Mouse (Mus musculus) spleen, adult 2 months (tissue): ENCODE results near the gene Katna1. TPM values are rescaled to one million over a fixed set of nuclear protein-coding genes. Genes with fewer than 3 reads are reported as not detected.

ENCODE experiments used
- DNase-seq, 2 experiments: peaks; one replicate each; pipeline versions ENCODE4 v3.0.0 to v3.0.0-alpha.2; 2012 to 2021; ENCODE audit warnings: low spot score in 2 of 2, low read depth in 1 of 2
- H3K27ac ChIP-seq: fragments of 200-500 bp; 2 replicates; pipeline ENCODE4 v1.5.1; 2012; ENCODE audit warnings: low read length, inconsistent platforms; ENCODE audit not compliant: insufficient read depth
- H3K27me3 ChIP-seq: fragments of 200-500 bp; 2 replicates; pipeline ENCODE4 v1.6.1; 2012; ENCODE audit warnings: mild to moderate bottlenecking, moderate library complexity, low read length, inconsistent platforms; ENCODE audit not compliant: control insufficient read depth, insufficient read depth
- H3K36me3 ChIP-seq: fragments of 200-500 bp; 2 replicates; pipeline ENCODE4 v1.6.1; 2012; ENCODE audit warnings: mild to moderate bottlenecking, low read length, inconsistent platforms; ENCODE audit not compliant: control insufficient read depth, insufficient read depth
- H3K4me1 ChIP-seq: fragments of 200-500 bp; 2 replicates; pipeline ENCODE4 v1.6.1; 2011; ENCODE audit warnings: inconsistent platforms; ENCODE audit not compliant: control insufficient read depth, insufficient read depth, insufficient read length
- H3K4me3 ChIP-seq: fragments of 200-500 bp; 2 replicates; pipeline ENCODE4 v1.5.1; 2011; ENCODE audit warnings: mild to moderate bottlenecking, inconsistent platforms; ENCODE audit not compliant: insufficient read depth, insufficient read length; ENCODE audit errors: extremely low read depth
- CTCF ChIP-seq: fragments of 200-500 bp; IDR thresholded peaks from 2 replicates; pipeline ENCODE4 v1.5.1; 2011; ENCODE audit warnings: mild to moderate bottlenecking, inconsistent platforms; ENCODE audit not compliant: insufficient read depth, insufficient read length, insufficient replicate concordance; ENCODE audit errors: extremely low read depth
- POLR2A ChIP-seq: fragments of 200-500 bp; IDR thresholded peaks from 2 replicates; pipeline ENCODE4 v1.6.1; 2011; ENCODE audit warnings: low read depth, low read length, inconsistent platforms
- WGBS: fragments of 180-500 bp; shearing (Covaris S2); methylation state at CpG from one replicate; pipeline ENCODE4 v1.1.7; 2018; 5-methylcytosine and 5-hydroxymethylcytosine counted together
- polyA plus RNA-seq: library from polyadenylated mRNA; depleted of rRNA; stranded (reverse); fragments of >200 nt; gene quantifications from 2 replicates; pipeline ENCODE4 v1.2.3, GENCODE M21; 2012

The Katna1 gene
- polyA plus RNA-seq, 1 experiment = 2.8 TPM

GRCm38 (mm10) chr10:7702586-7702985 is 23.2 kb upstream of the Katna1 start:
- H3K27ac ChIP-seq = no peak overlapping the region
- peaks cover 39% of the 10 kb centered on the region for H3K36me3 ChIP-seq
- no peaks in the 10 kb centered on the region for H3K27me3 ChIP-seq
- H3K4me3 ChIP-seq = no peak overlapping the region
- no peak for TF ChIP-seq POLR2A
- no peak for TF ChIP-seq CTCF
- WGBS = 98% methylated on average over 6 of the region's 6 CpGs
- no peaks in the 10 kb centered on the region for H3K4me1 ChIP-seq
- DNase-seq = no peak

GRCm38 (mm10) chr10:7710121-7710520 is 15.7 kb upstream of the Katna1 start:
- 86% methylated on average over 5 of the region's 5 CpGs for WGBS
- TF ChIP-seq CTCF (no peak), POLR2A (no peak)
- Histone ChIP-seq H3K4me1 (no peaks in the 10 kb centered on the region), H3K36me3 (peaks cover 28% of the 10 kb centered on the region), H3K27me3 (no peaks in the 10 kb centered on the region), H3K4me3 (no peak overlapping the region), H3K27ac (no peak overlapping the region)
- no peak for DNase-seq

- Histone ChIP-seq H3K36me3 (peaks cover 23% of the 10 kb centered on the region), H3K4me3 (no peak overlapping the region), H3K27ac (no peak overlapping the region), H3K27me3 (no peaks in the 10 kb centered on the region), H3K4me1 (no peaks in the 10 kb centered on the region)
- TF ChIP-seq CTCF (no peak), POLR2A (no peak)
- DNase-seq = no peak
- 94% methylated on average over 13 of the region's 13 CpGs for WGBS
Measured at GRCm38 (mm10) chr10:7712506-7712905, 13.3 kb upstream of the Katna1 start.

DNA sequence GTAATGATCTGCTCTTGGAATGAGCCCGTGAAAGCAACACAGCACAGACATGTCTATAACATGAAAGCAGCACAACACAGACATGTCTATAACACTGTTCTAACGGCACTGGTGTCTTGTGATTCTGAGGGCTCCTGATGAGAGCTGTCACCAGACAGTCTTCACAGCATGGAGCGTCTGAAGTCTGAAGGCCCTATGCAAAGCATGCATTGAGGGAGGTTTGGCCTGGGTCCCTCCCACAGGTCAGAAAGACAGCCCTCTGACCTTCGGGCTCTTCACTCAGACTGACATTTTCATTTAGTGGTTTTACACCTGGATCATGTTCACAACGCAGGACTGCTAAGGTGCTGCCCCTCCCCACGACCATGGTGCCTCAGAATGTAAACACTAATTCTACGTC is 10.7 kb upstream of the Katna1 start:
- Histone ChIP-seq H3K4me1 (no peaks in the 10 kb centered on the region), H3K27me3 (no peaks in the 10 kb centered on the region), H3K27ac (no peak overlapping the region), H3K4me3 (no peak overlapping the region), H3K36me3 (peaks cover 23% of the 10 kb centered on the region)
- 94% methylated on average over 7 of the region's 7 CpGs for WGBS
- TF ChIP-seq POLR2A = no peak
- no peak for TF ChIP-seq CTCF
- DNase-seq = no peak

- H3K36me3 ChIP-seq = no peaks in the 10 kb centered on the region
- no peaks in the 10 kb centered on the region; the same call in 1 of the 2 replicates for H3K4me1 ChIP-seq
- no peak for TF ChIP-seq POLR2A
- TF ChIP-seq CTCF = no peak
- H3K27ac ChIP-seq = peak overlapping the region; percentile 87
- H3K4me3 ChIP-seq = peak overlapping the region; percentile 89
- DNase-seq = no peak
- H3K27me3 ChIP-seq = no peaks in the 10 kb centered on the region
- WGBS = 2% methylated on average over 8 of the region's 8 CpGs
Measured at GRCm38 (mm10) chr10:7726501-7726812, 657 bp downstream of the Katna1 start.

DNA sequence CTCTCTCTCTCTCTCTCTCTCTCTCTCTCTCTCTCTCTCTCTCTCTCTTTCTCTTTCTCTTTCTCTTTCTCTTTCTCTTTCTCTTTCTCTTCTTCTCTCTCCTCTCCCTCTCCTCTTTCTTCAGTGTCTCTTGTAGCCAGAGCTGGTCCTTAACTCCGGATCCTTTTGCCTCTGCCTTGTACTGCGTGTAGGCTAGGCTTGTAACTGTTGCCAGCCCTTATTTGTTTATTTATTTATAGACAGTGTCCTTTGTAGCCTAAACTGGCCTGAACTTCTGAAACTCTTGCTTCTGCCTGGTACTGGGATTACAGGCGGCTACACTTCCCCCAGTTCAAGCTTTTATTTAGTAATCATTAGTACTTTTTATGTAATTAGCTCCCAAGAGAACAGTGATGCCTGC is 1.2 kb downstream of the Katna1 start:
- no peak overlapping the region for H3K27ac ChIP-seq
- no peak overlapping the region; the same call in 1 of the 2 replicates for H3K4me3 ChIP-seq
- no peaks in the 10 kb centered on the region for H3K27me3 ChIP-seq
- TF ChIP-seq CTCF (no peak), POLR2A (no peak)
- H3K36me3 ChIP-seq = no peaks in the 10 kb centered on the region
- peaks cover 2% of the 10 kb centered on the region; the same call in 1 of the 2 replicates for H3K4me1 ChIP-seq
- no peak for DNase-seq
- 17% methylated on average over 3 of the region's 3 CpGs for WGBS

DNA sequence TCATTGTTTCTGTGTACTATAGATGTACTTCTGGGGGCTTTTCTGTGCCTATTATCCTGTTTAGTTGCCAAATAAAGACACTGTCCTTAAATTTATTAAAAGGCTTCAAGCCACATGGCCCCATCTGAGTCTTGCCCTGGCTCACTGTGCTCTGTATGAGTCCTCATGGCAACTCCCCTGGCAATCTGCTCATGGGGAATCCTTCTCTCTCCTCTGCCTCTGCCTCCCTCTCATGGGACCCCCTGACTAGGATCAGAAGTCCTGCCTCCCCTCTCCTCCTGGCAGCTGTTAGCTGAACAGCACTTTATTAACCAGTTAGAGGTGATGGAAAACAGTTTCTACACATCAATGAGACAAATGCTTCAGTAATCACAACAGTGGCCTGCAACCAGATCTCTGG is 5.8 kb downstream of the Katna1 start:
- H3K27ac ChIP-seq = no peak overlapping the region
- no peaks in the 10 kb centered on the region for H3K27me3 ChIP-seq
- no peaks in the 10 kb centered on the region for H3K36me3 ChIP-seq
- no peak for DNase-seq
- no peak for TF ChIP-seq CTCF
- no peak for TF ChIP-seq POLR2A
- H3K4me1 ChIP-seq = peaks cover 2% of the 10 kb centered on the region; the same call in 1 of the 2 replicates
- H3K4me3 ChIP-seq = no peak overlapping the region

- Histone ChIP-seq H3K27me3 (no peaks in the 10 kb centered on the region), H3K27ac (no peak overlapping the region), H3K36me3 (peaks cover 8% of the 10 kb centered on the region), H3K4me3 (no peak overlapping the region), H3K4me1 (no peaks in the 10 kb centered on the region)
- TF ChIP-seq CTCF (no peak), POLR2A (no peak)
- no peak for DNase-seq
Measured at GRCm38 (mm10) chr10:7737122-7737521, 11.3 kb downstream of the Katna1 start.
